Mouse (Mus musculus) heart, postnatal 0 days (tissue): ENCODE data around the gene Igfbp4.

ENCODE experiments used
- CTCF ChIP-seq: IDR thresholded peaks from 2 replicates; pipeline ENCODE4 v1.5.1; 2016; ENCODE audit warnings: antibody characterized with exemption, control low read depth, low read depth
- EP300 ChIP-seq: IDR thresholded peaks from 2 replicates; pipeline ENCODE4 v1.6.1; 2016; ENCODE audit warnings: antibody characterized with exemption, low read depth

DNA sequence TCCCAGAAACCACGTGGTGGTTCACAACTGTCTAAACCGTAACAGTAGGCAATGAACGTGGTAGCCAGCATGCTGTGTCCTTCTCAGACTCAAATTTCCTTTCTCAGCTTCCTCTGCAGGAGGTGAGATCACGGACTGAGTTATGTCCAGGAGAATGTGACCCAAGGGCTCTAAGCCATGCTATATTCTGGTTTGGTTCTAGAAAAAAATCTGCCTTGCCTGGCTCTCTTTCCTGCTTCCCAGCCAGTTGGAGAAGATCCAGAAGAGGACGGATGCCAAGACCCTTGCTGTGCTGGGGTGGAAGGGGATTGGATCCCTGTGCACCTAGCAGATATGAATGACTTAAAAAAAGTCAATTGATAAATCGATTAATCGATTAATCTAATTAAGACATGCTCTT is 58.5 kb downstream of the Igfbp4 start:
- TF ChIP-seq CTCF = no peak
- TF ChIP-seq EP300 = no peak
